Mouse (Mus musculus) adrenal gland, postnatal 36 days (tissue): ENCODE data around the gene Sipa1l3. TPM values are rescaled to one million over a fixed set of nuclear protein-coding genes. Genes with fewer than 3 reads are reported as not detected.

ENCODE experiments used
- DNase-seq, 2 experiments: peaks; one replicate each; pipeline ENCODE4 v3.0.0; 2021; ENCODE audit warnings: mixed read lengths in 1 of 2
- total RNA-seq, 2 experiments: library from RNA; stranded (reverse); gene quantifications; 2 replicates each; pipeline ENCODE4 v1.2.3; 2021

Sipa1l3 gene
- total RNA-seq, 2 experiments from 2014 or later, result 29.5 to 30.7 TPM

GRCm38 (mm10) chr7:29480590-29481344 is 37.7 kb downstream of the Sipa1l3 start:
- DNase-seq, result no peak

DNA sequence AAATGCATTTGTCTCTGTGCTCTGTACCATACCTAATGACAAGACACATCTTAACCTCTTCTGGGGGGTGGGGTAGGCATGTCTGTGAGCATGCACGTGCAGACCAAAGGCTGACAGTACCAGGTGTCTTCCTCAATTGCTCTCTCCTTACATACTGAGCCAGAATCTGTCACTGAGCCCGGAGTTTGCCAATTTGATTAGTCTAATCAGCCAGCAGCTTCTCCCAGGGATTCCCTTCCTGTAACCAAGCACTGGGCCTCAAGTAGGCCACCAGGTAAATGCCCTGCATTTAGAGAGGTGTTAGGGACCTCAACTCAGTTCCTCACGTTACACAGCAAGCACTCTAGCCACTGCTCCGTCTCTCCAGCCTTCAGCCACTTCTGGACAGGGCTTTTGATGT is 38.3 kb downstream of the Sipa1l3 start:
- no peak for DNase-seq

DNA sequence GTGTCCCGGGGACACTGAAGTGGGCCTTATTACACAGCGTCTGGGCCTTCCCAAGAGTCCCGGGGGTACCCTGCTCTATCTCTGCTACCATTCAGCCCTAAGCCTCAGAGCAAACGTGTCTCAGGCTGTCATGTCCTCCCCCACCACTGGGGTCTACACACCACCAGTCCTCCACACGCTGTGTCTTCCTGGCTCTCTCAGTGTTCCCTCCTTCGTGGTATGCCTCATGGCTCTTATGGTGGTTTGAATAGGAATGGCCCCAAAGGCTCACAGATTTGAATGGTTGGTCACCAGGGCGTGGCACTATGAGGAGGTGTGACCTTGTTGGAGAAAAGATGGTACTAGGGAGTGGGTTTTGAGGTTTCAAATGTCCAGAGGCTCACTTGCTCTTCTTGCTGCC is 43.4 kb downstream of the Sipa1l3 start:
- no peak for DNase-seq

- no peak for DNase-seq
Observed at GRCm38 (mm10) chr7:29471309-29471708, 47.1 kb downstream of the Sipa1l3 start.

DNA sequence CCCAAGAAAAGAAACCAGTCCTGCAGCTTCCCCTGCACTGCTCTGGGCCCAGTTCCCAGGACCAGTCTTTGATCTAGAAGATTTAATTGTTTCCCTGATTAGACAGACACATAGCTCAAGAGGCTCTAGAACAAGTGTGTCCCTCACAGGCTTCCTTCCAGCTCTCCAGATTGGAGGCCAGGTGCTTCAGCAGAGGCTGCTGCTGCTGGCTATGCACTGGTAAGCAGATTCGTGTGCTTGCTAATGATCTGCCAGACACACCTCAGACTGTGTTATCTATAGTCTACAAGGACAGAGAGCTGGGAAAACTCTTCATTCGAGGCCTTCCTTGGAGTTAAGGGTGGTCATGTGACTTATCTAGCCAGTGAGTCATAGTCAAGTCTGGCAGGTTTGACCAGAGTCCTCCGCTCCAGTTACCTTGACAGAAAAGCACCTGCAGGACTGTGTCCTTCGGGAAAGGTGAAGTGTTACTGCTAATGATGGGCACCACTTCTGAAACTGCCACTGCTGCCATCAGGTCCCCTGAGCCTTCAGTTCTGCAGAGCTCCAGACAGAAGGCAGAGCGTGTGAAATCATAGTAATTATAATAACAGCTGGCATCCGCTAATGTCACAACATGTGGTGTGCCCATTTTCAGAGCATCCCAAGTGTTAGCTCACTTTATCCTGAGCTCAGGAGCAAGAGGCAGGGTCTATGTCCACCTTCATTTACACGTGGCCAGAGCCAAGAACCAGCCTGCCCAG is 48.7 kb downstream of the Sipa1l3 start:
- DNase-seq, result no peak

GRCm38 (mm10) chr7:29468593-29468992 is 49.8 kb downstream of the Sipa1l3 start:
- no peak for DNase-seq

- DNase-seq, result peak in 1 of 2 experiments; percentile 20
Observed at GRCm38 (mm10) chr7:29466585-29466984, 51.9 kb downstream of the Sipa1l3 start.

- DNase-seq, result no peak
Observed at GRCm38 (mm10) chr7:29465736-29466135, 52.7 kb downstream of the Sipa1l3 start.

DNA sequence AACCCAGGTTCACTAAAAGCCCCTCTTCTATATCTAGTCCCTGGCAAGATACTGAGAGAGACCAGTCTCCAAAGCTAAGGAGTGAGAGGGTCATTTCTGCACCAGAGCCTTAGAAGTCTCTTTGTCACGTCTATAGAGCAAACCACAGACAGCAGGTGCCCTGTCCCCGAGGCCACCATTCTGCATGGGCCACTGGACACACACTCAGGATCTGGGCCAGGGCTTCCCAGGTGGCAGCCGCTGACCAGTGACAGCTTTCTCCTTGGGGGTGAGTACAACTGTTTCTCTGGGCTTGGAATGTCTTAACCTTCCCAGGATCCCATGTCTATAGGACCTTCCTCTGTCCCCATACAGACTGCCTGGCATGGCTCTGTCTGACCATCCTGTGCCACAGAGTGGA is 55.6 kb downstream of the Sipa1l3 start:
- DNase-seq, result no peak

GRCm38 (mm10) chr7:29462178-29462577 is 56.3 kb downstream of the Sipa1l3 start:
- DNase-seq, result no peak

DNA sequence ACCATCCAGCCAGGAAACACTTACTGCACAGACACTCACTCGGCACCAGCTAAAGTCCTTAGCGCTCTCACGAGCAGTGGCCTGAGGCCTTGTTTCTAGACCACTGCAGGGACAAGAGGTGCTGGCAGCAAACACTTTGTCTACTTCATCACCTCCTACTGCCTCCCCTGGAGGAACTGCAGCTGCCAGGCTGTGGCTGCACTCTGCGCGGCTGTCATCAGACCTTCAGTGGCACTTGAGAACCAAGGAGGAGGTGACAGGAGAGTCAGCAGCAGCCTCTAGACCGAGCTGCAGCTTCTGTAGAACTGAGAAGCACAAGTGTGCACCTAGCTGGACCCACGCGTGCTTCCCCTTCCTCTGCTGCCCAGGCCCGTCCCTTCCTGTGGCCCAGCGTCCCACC is 56.9 kb downstream of the Sipa1l3 start:
- DNase-seq, result no peak

DNA sequence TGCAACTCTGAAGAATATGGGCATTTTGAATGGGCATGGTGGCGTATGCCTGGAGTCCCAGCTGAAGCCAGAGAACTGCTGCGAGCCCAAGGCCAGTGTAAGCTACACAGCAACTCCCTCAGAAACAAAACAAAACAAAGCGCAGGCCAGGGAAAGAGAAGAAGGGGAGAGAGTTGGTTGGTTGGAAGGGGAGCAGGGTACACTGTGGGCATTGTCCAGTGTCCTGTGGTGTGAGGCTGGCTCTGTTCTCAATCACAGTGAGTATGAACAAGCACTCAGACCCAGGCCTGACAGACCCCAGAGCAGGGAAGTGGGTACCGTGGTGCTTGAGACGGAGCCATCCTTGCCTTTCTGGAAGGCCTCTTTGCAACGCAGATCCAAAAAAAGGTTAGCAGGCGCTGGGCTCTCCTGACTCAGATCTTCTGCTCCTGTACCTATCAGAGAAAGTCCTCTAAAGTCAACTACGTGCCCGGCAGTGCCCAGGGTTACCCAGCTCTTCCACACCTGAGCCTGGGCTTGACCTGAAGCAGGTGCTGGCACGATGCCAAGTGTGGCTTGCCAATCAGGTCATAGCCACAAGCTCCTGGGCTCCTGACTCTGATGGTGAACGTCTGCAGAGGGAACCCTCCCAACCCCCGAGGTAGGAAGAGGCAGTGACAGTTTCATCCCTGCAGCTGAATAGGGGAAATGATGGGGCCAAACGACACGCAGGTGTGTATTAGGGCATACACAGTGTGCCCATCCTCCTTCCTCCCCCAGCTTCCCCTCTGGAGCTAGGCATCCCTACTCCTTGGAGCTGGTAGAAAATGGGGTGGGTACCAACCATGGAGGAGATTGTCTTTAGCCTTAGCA is 59.3 kb downstream of the Sipa1l3 start:
- no peak for DNase-seq

DNA sequence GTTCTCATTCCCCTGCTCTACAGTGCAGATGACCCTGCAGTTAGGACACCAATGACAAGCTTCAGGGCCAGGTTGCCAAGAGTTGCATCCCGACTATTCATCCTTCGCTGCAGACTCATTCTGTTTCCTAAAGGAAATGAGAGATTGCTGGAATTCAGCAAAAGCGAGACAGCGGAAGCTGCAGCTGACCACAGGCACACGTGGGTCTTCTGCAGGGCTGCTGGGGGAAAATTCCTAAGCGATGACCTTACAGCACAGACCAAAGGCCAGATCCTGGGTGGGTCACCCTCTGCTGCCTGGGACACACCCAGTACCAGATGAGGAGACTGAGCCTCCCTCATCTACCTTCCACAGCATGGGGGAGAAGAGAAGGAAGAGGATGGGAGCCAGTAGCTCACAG is 60.7 kb downstream of the Sipa1l3 start:
- DNase-seq, result peak in 1 of 2 experiments; percentile 41

GRCm38 (mm10) chr7:29456716-29457115 is 61.7 kb downstream of the Sipa1l3 start:
- DNase-seq, result no peak

DNA sequence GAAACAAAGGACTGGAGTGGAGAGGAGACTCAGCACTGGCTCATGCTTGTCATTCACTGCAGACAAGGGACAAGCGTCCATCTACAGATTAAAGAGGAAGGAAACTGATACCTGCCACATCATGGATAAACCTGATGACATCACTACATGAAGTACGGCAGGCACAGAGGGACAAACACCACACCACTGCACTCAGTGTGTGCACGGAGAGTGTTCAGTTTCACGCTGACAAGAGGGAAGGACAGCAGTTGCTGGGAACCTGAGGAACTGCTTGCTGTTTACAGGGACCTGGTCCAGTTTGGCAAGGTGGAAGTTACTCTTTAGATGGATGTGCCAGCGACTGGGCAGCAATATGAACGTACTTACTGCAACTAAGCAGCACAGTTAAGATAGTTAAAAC is 62.9 kb downstream of the Sipa1l3 start:
- DNase-seq, result no peak

DNA sequence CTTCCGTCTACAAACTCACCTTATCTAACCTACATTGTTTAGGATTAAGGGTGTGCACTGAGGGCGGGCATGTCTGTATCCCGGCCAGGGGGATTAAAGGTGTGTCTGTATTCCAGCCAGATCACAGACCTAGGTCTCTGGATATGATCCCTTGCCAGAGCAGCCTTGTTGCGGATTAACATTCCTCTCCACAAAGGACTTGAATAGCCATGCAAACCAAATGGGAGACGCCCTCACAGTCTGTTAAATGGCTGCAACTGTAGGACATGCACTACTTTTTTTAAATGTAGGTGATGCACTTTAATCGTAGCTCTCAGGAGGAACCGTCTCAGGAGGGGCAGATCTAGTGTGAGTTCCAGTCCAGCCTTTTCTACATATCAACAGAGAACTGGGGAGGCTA is 63.5 kb downstream of the Sipa1l3 start:
- no peak for DNase-seq

DNA sequence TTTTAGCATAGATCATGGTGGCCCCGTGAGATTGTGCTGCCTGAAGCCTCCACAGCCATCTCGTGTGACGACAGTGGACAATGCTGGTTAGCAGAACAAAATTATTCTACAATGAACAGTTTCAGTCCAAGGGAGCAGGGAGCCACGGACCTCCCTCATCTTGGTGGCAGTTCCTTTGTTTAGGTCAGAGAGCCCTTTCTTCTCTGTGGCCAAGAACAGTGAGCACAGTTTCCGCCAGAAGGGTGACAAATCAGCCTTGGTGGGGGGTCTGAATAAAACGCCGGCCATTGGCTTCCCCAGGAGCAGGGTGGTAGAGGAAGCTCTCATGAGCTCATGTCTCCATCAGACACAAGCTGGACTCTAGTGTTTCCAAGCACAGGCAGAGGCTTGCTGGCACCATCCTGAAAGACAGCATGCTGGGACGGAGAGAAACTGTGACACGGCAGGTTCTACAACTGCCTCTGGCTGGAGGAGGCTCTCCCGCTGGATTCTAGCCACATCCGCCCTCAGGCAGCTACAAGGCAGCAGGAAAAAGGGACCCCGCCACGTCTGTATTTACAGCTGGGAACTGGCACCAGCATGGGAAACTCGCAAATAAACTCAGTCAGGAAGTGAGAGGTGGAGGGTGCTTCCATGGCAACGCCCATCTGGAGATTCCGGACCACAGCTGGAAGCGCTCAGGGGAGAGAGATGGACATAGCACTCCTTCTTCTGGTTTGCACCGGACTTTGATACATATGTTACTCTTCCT is 65.3 kb downstream of the Sipa1l3 start:
- DNase-seq, result peak; percentile 52 to 74

- no peak for DNase-seq
Observed at GRCm38 (mm10) chr7:29452381-29452780, 66.1 kb downstream of the Sipa1l3 start.

DNA sequence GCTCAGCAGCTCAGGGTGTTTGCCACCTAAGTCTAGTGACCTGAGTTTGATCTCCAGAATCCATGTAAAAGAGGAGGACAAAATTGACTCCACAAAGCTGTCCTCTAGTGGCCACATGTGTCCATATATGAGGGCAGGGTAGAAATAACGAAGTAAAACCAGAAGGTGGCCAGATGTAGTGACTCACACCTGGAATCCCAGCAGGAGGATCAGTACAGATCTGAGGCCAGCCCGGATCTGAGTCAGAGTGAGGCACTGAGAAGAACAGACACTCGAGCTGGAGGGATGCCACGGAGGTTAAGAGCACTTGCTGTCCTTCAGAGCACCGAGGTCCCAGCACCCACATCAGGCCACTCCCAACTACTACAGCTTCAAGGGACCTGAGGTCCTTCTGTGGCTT is 68.3 kb downstream of the Sipa1l3 start:
- DNase-seq, result peak; percentile 89

DNA sequence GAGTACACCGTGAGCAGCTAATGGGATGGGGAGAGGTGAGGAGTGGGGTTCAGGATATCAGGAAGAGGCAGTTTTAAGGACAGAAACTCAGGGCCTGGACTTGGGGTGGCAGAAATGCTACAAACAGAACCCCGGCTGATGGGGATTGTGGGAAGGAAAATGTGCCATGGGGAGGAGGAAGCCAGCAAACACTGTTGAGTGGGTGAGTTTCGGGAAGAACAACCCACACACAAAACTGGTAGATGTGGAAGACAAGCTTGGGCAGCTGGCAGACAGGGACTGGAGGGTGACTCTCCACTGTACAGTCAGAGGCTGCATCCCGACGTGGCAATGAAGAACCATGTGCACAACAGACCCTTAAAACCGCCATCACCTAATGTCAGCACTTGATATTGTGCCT is 69.6 kb downstream of the Sipa1l3 start:
- DNase-seq, result no peak

DNA sequence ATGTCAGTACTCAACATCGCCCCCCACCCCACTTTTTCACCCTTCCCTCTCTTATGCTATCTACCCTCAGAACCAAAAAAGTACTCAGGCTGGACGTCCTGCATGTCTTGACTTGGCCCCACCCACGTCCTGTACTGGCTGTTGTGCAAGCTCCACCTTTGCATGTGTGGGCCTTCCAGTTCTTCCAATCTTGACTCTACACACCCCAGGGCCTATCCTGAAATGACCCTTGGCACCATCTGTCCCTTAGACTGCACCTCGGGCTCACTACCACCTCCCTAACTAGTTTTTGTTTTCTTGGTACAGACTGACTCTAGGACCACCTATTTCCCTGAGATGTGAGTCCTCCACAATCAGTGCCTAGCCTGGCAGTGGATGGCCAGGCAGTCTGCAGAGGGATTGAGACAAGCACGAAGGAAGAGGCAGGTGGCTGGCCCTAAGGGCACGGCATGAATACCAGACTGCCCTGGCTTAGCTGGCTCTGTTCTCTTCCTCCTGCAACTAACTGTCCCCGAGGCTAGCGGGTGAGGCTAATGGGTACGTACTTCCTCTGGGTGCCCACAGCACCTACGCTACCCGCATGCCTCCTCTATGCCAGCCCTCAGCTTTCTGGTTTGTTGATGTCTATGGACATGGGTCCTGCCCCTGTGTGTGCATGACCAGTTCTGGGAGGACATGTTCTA is 71.2 kb downstream of the Sipa1l3 start:
- DNase-seq, result no peak
